Mouse (Mus musculus) limb, embryonic 10.5 days (tissue): ENCODE measurements around the gene Ric8a. TPM values are rescaled to one million over a fixed set of nuclear protein-coding genes. Genes with fewer than 3 reads are reported as not detected.
A peak's percentile ranks its signal among the peaks of the same experiment; 100 is the strongest.

Source experiments
- DNase-seq: peaks from one replicate; pipeline ENCODE4 v3.0.0-alpha.2; 2017; ENCODE audit warnings: low spot score
- H3K27ac ChIP-seq: fragments of 300-500 bp; sonication (generic); 2 replicates; pipeline ENCODE4 v1.5.1; 2016; ENCODE audit warnings: mild to moderate bottlenecking
- H3K27me3 ChIP-seq: fragments of 300-500 bp; sonication (generic); 2 replicates; pipeline ENCODE4 v1.6.1; 2016; ENCODE audit warnings: low read depth, mild to moderate bottlenecking; ENCODE audit not compliant: poor library complexity, severe bottlenecking
- H3K36me3 ChIP-seq: fragments of 300-500 bp; sonication (generic); 2 replicates; pipeline ENCODE4 v1.6.1; 2016; ENCODE audit warnings: mild to moderate bottlenecking, moderate library complexity
- H3K4me1 ChIP-seq: fragments of 300-500 bp; sonication (generic); 2 replicates; pipeline ENCODE4 v1.6.1; 2016
- H3K4me3 ChIP-seq: fragments of 300-500 bp; sonication (generic); 2 replicates; pipeline ENCODE4 v1.5.1; 2016; ENCODE audit warnings: mild to moderate bottlenecking, moderate library complexity
- H3K9me3 ChIP-seq: fragments of 300-500 bp; sonication (generic); replicated peaks from 2 replicates; pipeline ENCODE4 v1.6.1; 2016; ENCODE audit warnings: mild to moderate bottlenecking
- whole genome bisulfite sequencing: fragments of 180-500 bp; shearing (Covaris S2); methylation state at CpG from one replicate; pipeline ENCODE4 v1.1.7; 2016; 5-methylcytosine and 5-hydroxymethylcytosine counted together
- polyA plus RNA-seq: library from polyadenylated mRNA; unstranded; fragments of >200 nt; fragmentation: Nextera tagmentation; extraction: Ambion mirVana; gene quantifications from 2 replicates; pipeline ENCODE4 v1.2.1, GENCODE M21; 2016

Ric8a gene
- polyA plus RNA-seq, 1 experiment from 2014 or later = 54.2 TPM

GRCm38 (mm10) chr7:140835758-140836087 lies 21.0 kb upstream of the Ric8a start:
- H3K27me3 ChIP-seq = peaks cover 20% of the 10 kb centered on the region
- H3K9me3 ChIP-seq = no peaks in the 10 kb centered on the region
- peaks cover 4% of the 10 kb centered on the region; the same call in 1 of the 2 replicates for H3K4me1 ChIP-seq
- no peak overlapping the region for H3K27ac ChIP-seq
- no peak for DNase-seq
- no peak overlapping the region for H3K4me3 ChIP-seq
- 75% methylated on average over 2 of the region's 2 CpGs for WGBS
- H3K36me3 ChIP-seq = no peaks in the 10 kb centered on the region

DNA sequence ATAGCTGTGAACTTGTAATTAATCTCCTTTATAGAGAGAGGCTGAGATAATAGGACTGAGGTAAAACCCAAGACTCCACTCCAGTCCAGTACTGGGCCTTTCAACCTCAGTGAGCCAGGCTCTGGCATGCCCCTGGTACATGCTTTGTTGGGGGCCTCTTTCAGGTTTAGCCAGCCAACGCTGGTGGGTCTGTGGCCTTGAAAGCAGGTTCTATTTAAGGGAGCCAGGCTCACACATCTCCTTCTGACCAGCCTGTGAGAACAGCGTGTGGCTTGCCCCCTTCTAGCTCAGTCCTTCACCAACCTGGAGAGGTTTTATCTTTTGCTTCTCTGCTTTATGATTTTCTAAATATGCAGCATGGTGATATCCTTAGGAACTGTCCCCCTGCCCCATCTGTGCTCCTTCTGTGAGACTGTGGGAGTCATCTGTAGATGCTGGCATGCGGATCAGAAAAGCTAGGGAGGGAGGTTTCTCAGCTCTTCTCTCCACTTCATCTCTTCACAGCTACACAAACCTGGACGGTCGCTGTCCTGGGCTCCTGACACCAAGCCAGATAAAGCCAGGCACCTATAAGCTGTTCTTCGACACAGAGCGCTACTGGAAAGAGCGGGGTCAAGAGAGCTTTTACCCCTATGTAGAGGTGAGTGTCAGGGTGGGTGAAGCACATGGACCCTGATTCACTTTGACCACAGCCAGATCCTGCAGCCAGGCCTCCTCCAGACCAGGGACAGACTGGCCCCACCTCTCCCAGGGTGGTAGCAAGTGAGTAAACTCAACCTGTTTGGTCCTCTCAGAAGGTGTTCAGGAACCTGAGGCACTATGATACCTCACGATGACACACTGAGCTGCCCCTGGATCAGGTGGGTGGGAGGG lies 20.3 kb upstream of the Ric8a start:
- no peak for DNase-seq
- 87% methylated on average over 9 of the region's 9 CpGs for WGBS
- H3K27me3 ChIP-seq = peaks cover 27% of the 10 kb centered on the region
- no peak overlapping the region for H3K4me3 ChIP-seq
- no peaks in the 10 kb centered on the region for H3K36me3 ChIP-seq
- no peak overlapping the region for H3K27ac ChIP-seq
- no peaks in the 10 kb centered on the region for H3K9me3 ChIP-seq
- peaks cover 7% of the 10 kb centered on the region; the same call in 1 of the 2 replicates for H3K4me1 ChIP-seq

GRCm38 (mm10) chr7:140839556-140839955 lies 17.2 kb upstream of the Ric8a start:
- peaks cover 7% of the 10 kb centered on the region; the same call in 1 of the 2 replicates for H3K4me1 ChIP-seq
- no peaks in the 10 kb centered on the region for H3K36me3 ChIP-seq
- peaks cover 56% of the 10 kb centered on the region for H3K27me3 ChIP-seq
- H3K9me3 ChIP-seq = no peaks in the 10 kb centered on the region
- no peak overlapping the region for H3K4me3 ChIP-seq
- H3K27ac ChIP-seq = no peak overlapping the region
- 56% methylated on average over 5 of the region's 5 CpGs for WGBS
- DNase-seq = no peak

- Histone ChIP-seq H3K36me3 (no peaks in the 10 kb centered on the region), H3K4me1 (peaks cover 12% of the 10 kb centered on the region), H3K27me3 (peaks cover 53% of the 10 kb centered on the region), H3K27ac (no peak overlapping the region), H3K9me3 (no peaks in the 10 kb centered on the region), H3K4me3 (no peak overlapping the region)
- 39% methylated on average over 19 of the region's 19 CpGs for WGBS
- DNase-seq = no peak
Observed at GRCm38 (mm10) chr7:140840750-140841735, 15.7 kb upstream of the Ric8a start.

DNA sequence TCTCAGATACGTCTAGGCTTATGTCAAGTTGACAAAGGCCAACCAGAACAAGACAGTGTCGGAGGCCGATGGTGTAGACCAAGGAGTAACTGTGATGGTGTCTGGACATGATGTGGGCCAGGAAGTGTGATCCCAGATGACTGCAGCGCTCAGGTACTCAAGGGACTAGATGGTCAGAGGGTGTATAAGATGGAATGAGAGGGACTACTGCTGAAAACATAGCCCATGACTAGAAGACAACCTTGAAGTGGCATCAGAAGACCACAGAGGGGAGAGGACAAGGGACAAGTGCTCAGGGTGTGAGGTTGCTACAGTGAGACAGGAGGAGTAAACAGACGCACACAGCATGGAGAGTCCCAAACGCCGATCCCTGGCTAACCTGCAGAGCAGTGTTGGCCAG lies 13.0 kb upstream of the Ric8a start:
- Histone ChIP-seq H3K27ac (no peak overlapping the region), H3K27me3 (peaks cover 53% of the 10 kb centered on the region), H3K4me1 (peaks cover 12% of the 10 kb centered on the region), H3K36me3 (no peaks in the 10 kb centered on the region), H3K9me3 (no peaks in the 10 kb centered on the region), H3K4me3 (no peak overlapping the region)
- 78% methylated on average over 7 of the region's 7 CpGs for WGBS
- DNase-seq = no peak

- Histone ChIP-seq H3K36me3 (no peaks in the 10 kb centered on the region), H3K9me3 (no peaks in the 10 kb centered on the region), H3K27me3 (peaks cover 43% of the 10 kb centered on the region), H3K27ac (no peak within 1 kb of the TSS), H3K4me3 (no peak within 1 kb of the TSS), H3K4me1 (peaks cover 12% of the 10 kb centered on the region)
- peak; percentile 93 for DNase-seq
- 32% methylated on average over 14 of the region's 14 CpGs for WGBS
Observed at GRCm38 (mm10) chr7:140844905-140845665, 11.7 kb upstream of the Ric8a start, which contains the start of gene Scgb1c1. Gene Scgb1c1 (plus strand): TSS chr7:140845547.

GRCm38 (mm10) chr7:140845683-140846082 lies 11.1 kb upstream of the Ric8a start:
- Histone ChIP-seq H3K4me3 (no peak overlapping the region), H3K36me3 (no peaks in the 10 kb centered on the region), H3K27ac (no peak overlapping the region), H3K27me3 (peaks cover 37% of the 10 kb centered on the region), H3K4me1 (peaks cover 12% of the 10 kb centered on the region), H3K9me3 (no peaks in the 10 kb centered on the region)
- WGBS = 56% methylated on average over 4 of the region's 4 CpGs
- no peak for DNase-seq

DNA sequence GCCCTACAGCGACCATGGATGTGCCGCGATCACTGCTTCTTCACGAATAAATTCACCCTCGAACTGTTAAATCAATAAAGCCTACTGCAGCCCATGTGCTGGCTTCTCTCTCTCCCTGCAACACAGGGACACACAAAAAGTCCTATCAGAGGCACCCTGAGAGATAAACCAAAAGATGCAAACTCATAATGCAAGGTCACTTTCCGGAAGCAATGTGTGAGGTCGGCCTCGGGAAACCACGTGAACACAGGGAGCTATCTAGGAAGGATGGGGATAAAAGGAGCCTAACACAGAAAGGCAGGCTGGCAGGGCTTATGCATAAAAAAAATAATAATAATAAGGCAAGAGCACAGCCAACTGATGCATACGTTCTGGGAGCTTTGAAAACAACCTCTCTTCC lies 10.1 kb upstream of the Ric8a start:
- Histone ChIP-seq H3K36me3 (peaks cover 4% of the 10 kb centered on the region), H3K4me3 (no peak overlapping the region), H3K4me1 (peaks cover 9% of the 10 kb centered on the region), H3K9me3 (no peaks in the 10 kb centered on the region), H3K27me3 (peaks cover 27% of the 10 kb centered on the region), H3K27ac (no peak overlapping the region)
- WGBS = 88% methylated on average over 10 of the region's 10 CpGs
- DNase-seq = no peak

- 73% methylated on average over 11 of the region's 11 CpGs for WGBS
- peaks cover 14% of the 10 kb centered on the region for H3K27me3 ChIP-seq
- no peaks in the 10 kb centered on the region for H3K9me3 ChIP-seq
- H3K4me1 ChIP-seq = peaks cover 9% of the 10 kb centered on the region
- no peak within 1 kb of the TSS for H3K27ac ChIP-seq
- H3K36me3 ChIP-seq = peaks cover 17% of the 10 kb centered on the region
- no peak for DNase-seq
- H3K4me3 ChIP-seq = no peak within 1 kb of the TSS
Observed at GRCm38 (mm10) chr7:140847755-140848580, 8.8 kb upstream of the Ric8a start, which contains the start of gene Odf3. Gene Odf3 (plus strand): TSS chr7:140847805.

DNA sequence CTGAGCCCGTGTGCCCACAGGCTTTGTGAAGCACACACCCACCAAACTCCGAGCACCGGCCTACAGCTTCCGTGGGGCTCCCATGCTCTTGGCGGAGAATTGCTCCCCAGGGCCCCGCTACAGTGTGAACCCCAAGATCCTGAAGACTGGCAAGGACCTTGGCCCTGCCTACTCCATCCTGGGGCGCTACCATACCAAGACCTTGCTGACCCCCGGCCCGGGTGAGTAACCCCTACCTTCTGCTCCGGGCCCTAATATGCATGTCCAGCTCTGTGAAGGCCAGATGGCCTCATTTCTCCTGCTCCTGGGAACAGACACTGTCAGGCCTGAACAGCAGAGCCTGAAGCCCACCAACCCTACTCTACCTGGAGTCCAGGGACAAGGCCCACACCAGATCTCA lies 8.2 kb upstream of the Ric8a start:
- DNase-seq = no peak
- H3K27ac ChIP-seq = no peak overlapping the region
- peaks cover 9% of the 10 kb centered on the region for H3K4me1 ChIP-seq
- H3K36me3 ChIP-seq = peaks cover 24% of the 10 kb centered on the region
- H3K27me3 ChIP-seq = peaks cover 8% of the 10 kb centered on the region
- no peak overlapping the region for H3K4me3 ChIP-seq
- H3K9me3 ChIP-seq = no peaks in the 10 kb centered on the region
- 91% methylated on average over 10 of the region's 10 CpGs for WGBS

- Histone ChIP-seq H3K27ac (no peak overlapping the region), H3K9me3 (no peaks in the 10 kb centered on the region), H3K4me1 (peaks cover 18% of the 10 kb centered on the region), H3K27me3 (no peaks in the 10 kb centered on the region), H3K4me3 (no peak overlapping the region), H3K36me3 (peaks cover 38% of the 10 kb centered on the region)
- DNase-seq = no peak
- 93% methylated on average over 4 of the region's 4 CpGs for WGBS
Observed at GRCm38 (mm10) chr7:140851916-140852315, 4.8 kb upstream of the Ric8a start.

DNA sequence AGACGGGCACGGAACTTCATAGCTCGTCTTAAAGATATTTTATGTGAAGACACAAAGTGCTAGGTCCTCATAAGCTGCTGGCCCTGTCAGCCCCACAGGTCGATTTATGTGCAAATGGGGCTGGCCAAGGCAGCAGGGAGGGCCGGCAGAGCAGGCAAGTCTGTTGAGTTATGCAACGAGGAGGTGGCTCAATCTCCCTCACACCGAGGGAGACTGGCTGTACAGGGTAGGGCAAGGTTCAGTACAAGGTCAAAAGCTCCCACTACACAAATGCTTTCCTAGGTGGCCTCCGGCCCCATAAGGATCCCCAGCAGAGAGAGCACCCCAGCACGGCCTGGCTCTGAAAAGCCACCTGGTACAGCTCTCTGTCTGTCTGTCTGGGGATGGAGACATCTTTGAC lies 3.4 kb upstream of the Ric8a start:
- peaks cover 30% of the 10 kb centered on the region for H3K4me1 ChIP-seq
- no peaks in the 10 kb centered on the region for H3K9me3 ChIP-seq
- WGBS = 78% methylated on average over 9 of the region's 9 CpGs
- H3K4me3 ChIP-seq = no peak overlapping the region
- H3K36me3 ChIP-seq = peaks cover 38% of the 10 kb centered on the region
- no peaks in the 10 kb centered on the region for H3K27me3 ChIP-seq
- H3K27ac ChIP-seq = no peak overlapping the region
- no peak for DNase-seq
